Mouse (Mus musculus) cerebellum, adult 9-11 months (tissue): ENCODE data around the gene Rbm38.

ENCODE experiments used
- DNase-seq: peaks from one replicate; pipeline ENCODE4 v3.0.0; 2022

Gene Rbm38

GRCm38 (mm10) chr2:173037827-173038607 lies 17.7 kb downstream of the Rbm38 start:
- DNase-seq, result no peak

GRCm38 (mm10) chr2:173039041-173039440 lies 18.7 kb downstream of the Rbm38 start:
- DNase-seq, result no peak

GRCm38 (mm10) chr2:173040803-173041202 lies 20.5 kb downstream of the Rbm38 start:
- DNase-seq, result no peak

- no peak for DNase-seq
Observed at GRCm38 (mm10) chr2:173041242-173041641, 20.9 kb downstream of the Rbm38 start.

GRCm38 (mm10) chr2:173041893-173042292 lies 21.6 kb downstream of the Rbm38 start:
- no peak for DNase-seq

GRCm38 (mm10) chr2:173042504-173043162 lies 22.3 kb downstream of the Rbm38 start:
- no peak for DNase-seq

GRCm38 (mm10) chr2:173044198-173044970 lies 24.1 kb downstream of the Rbm38 start:
- DNase-seq, result no peak

- no peak for DNase-seq
Observed at GRCm38 (mm10) chr2:173046582-173047297, 26.4 kb downstream of the Rbm38 start.

- no peak for DNase-seq
Observed at GRCm38 (mm10) chr2:173047471-173047870, 27.2 kb downstream of the Rbm38 start.

GRCm38 (mm10) chr2:173048041-173048745 lies 27.9 kb downstream of the Rbm38 start:
- no peak for DNase-seq

- DNase-seq, result no peak
Observed at GRCm38 (mm10) chr2:173049231-173049630, 28.9 kb downstream of the Rbm38 start.

- DNase-seq, result no peak
Observed at GRCm38 (mm10) chr2:173049817-173050216, 29.5 kb downstream of the Rbm38 start.

- no peak for DNase-seq
Observed at GRCm38 (mm10) chr2:173050604-173051382, 30.5 kb downstream of the Rbm38 start.

GRCm38 (mm10) chr2:173052881-173053280 lies 32.6 kb downstream of the Rbm38 start:
- DNase-seq, result no peak

GRCm38 (mm10) chr2:173053846-173054245 lies 33.5 kb downstream of the Rbm38 start:
- no peak for DNase-seq

- DNase-seq, result no peak
Observed at GRCm38 (mm10) chr2:173056303-173056881, 36.1 kb downstream of the Rbm38 start.

- DNase-seq, result no peak
Observed at GRCm38 (mm10) chr2:173056882-173057315, 36.6 kb downstream of the Rbm38 start.

GRCm38 (mm10) chr2:173057623-173058022 lies 37.3 kb downstream of the Rbm38 start:
- no peak for DNase-seq

GRCm38 (mm10) chr2:173058263-173058662 lies 38.0 kb downstream of the Rbm38 start:
- DNase-seq, result no peak

- DNase-seq, result no peak
Observed at GRCm38 (mm10) chr2:173060450-173060849, 40.2 kb downstream of the Rbm38 start.
